Mouse (Mus musculus) hindbrain, postnatal 0 days (tissue): ENCODE data around the gene 4933405L10Rik. TPM values are rescaled to one million over a fixed set of nuclear protein-coding genes. Genes with fewer than 3 reads are reported as not detected.

Experiments used
- ATAC-seq: fragments of 200-750 bp; cut with Nextera tagmentation; 2 replicates; pipeline ENCODE4 v1.8.0; 2017; ENCODE audit warnings: mild to moderate bottlenecking, moderate TSS enrichment, moderate library complexity
- DNase-seq: peaks from one replicate; pipeline ENCODE4 v3.0.0-alpha.2; 2015; ENCODE audit warnings: low spot score
- H3K27ac ChIP-seq: fragments of 300-500 bp; sonication (generic); 2 replicates; pipeline ENCODE4 v1.5.1; 2014; ENCODE audit warnings: mild to moderate bottlenecking
- H3K27me3 ChIP-seq: fragments of 300-500 bp; sonication (generic); 2 replicates; pipeline ENCODE4 v1.6.1; 2014; ENCODE audit warnings: low read length, mixed read lengths; ENCODE audit not compliant: insufficient read depth
- H3K36me3 ChIP-seq: fragments of 300-500 bp; sonication (generic); 2 replicates; pipeline ENCODE4 v1.6.1; 2014; ENCODE audit warnings: low read length, mixed read lengths; ENCODE audit not compliant: insufficient read depth
- H3K4me1 ChIP-seq: fragments of 300-500 bp; sonication (generic); 2 replicates; pipeline ENCODE4 v1.6.1; 2014; ENCODE audit warnings: antibody characterized with exemption, low read length, mixed read lengths; ENCODE audit not compliant: insufficient read depth
- H3K4me2 ChIP-seq: fragments of 300-500 bp; sonication (generic); 2 replicates; pipeline ENCODE4 v1.6.1; 2014; ENCODE audit warnings: low read depth, mild to moderate bottlenecking, low read length, moderate library complexity, mixed read lengths
- H3K4me3 ChIP-seq: fragments of 300-500 bp; sonication (generic); 2 replicates; pipeline ENCODE4 v1.5.1; 2014; ENCODE audit warnings: low read length
- H3K9ac ChIP-seq: fragments of 300-500 bp; sonication (generic); replicated peaks from 2 replicates; pipeline ENCODE4 v1.6.1; 2014; ENCODE audit warnings: mild to moderate bottlenecking, low read length, moderate library complexity, mixed read lengths
- H3K9me3 ChIP-seq: fragments of 300-500 bp; sonication (generic); 2 replicates; pipeline ENCODE4 v1.6.1; 2016; ENCODE audit warnings: low read length, mixed read lengths
- CTCF ChIP-seq: IDR thresholded peaks from 2 replicates; pipeline ENCODE4 v1.5.1; 2016; ENCODE audit warnings: antibody characterized with exemption, control low read depth, low read depth
- WGBS: fragments of 180-500 bp; shearing (Covaris S2); extraction: QIAGEN DNeasy Blood & Tissue Kit; methylation state at CpG from one replicate; pipeline ENCODE4 v1.1.7; 2014; 5-methylcytosine and 5-hydroxymethylcytosine counted together
- polyA plus RNA-seq: library from polyadenylated mRNA; unstranded; fragments of >200 nt; fragmentation: Nextera tagmentation; extraction: Ambion mirVana; gene quantifications from 2 replicates; pipeline ENCODE4 v1.2.1, GENCODE M21; 2015
- total RNA-seq: library from RNA; depleted of rRNA; stranded (reverse); fragments of >200 nt; gene quantifications from 2 replicates; pipeline ENCODE4 v1.2.3, GENCODE M21; 2014; rRNA removed

4933405L10Rik gene
- total RNA-seq (not detected in 2 replicates), polyA plus RNA-seq (0.38 and 0.42 TPM in 2 replicates)

DNA sequence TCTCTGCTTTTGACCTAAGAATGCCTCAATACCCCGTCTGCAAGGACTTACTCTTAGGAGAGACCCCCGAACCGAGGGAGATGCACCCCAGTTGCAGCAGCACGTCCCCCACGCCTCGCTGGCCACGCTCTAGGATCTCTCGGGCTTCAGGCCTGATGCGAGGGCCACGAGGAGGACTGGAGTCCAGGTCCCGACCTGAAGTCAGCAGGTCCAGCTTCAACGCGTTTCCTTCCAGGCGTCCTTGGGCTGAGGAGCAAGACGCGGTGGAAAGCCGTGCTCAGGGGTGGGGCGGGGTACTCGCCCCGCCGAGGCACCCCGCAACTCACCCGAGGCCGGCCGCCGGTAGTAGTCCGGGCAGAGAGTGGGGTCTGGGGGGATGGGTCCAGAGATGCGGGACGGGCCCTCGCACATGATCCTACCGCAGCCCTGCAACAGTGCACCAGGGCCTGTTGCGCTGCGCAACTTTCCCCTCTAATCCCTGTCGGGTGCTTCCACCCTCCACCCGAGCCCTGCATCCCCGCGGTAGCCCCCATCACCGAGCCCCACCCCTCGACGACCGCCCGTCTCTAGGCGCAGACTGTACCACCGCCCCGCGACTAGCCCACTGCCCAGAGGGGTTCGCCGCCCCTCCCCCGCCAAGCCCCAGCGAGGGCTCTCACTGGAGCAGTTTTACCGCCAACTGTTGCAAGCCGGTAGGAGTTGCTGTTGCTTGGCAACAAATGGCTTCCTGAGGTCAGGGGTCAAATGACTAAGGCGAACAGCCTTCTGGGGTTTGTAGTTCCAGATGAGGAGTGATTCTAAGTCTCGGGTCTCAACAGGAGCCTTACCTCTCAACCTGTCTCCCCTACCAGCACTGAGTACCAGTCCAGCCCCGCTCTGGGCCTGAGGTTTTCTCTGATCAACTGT is at the start of gene 4933405L10Rik, which contains the start of gene Enkd1:
4933405L10Rik (plus strand) TSS at position 158 of the 906 bp plus-strand sequence.
Enkd1 (minus strand) TSS at position 713 of the 906 bp plus-strand sequence.
- H3K4me2 ChIP-seq = peak within 1 kb of the TSS; percentile 99
- no peaks in the 10 kb centered on the region for H3K9me3 ChIP-seq
- ATAC-seq (peak; percentile 84), DNase-seq (peak; percentile 98)
- no peaks in the 10 kb centered on the region for H3K27me3 ChIP-seq
- H3K27ac ChIP-seq = peak within 1 kb of the TSS; percentile 12; the same call in 1 of the 2 replicates
- H3K9ac ChIP-seq = peak within 1 kb of the TSS; percentile 59
- H3K4me3 ChIP-seq = peak within 1 kb of the TSS; percentile 74
- no peak for TF ChIP-seq CTCF
- peaks cover 13% of the 10 kb centered on the region; the same call in 1 of the 2 replicates for H3K4me1 ChIP-seq
- H3K36me3 ChIP-seq = 0 out of 2 replicates have a peak, but pooled peaks cover 4% of the 10 kb centered on the region
- under 1% methylated on average over 54 of the region's 55 CpGs for WGBS

DNA sequence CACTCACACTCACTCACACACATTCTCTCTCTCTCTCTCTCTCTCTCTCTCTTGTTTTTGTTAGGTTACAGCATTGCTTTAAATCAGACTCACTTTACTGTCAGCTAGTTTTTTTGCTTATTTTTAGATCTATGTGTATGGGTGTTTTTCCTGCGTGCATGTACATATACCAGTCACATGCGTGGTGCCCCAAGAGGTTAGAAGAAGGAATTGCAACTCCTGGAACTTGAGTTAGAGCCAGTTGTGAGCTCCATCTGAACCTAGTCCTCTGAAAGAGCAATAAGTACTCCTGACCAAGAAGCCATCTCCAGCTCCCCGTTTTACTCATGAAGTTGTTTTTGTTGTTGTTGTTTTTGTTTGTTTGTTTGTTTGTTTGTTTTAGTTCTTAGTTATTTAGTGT is 46.3 kb upstream of the 4933405L10Rik start:
- Histone ChIP-seq H3K4me3 (no peak overlapping the region), H3K9ac (no peak overlapping the region), H3K4me2 (no peak overlapping the region), H3K9me3 (no peaks in the 10 kb centered on the region), H3K27me3 (no peaks in the 10 kb centered on the region), H3K36me3 (peaks cover 14% of the 10 kb centered on the region), H3K4me1 (no peaks in the 10 kb centered on the region), H3K27ac (no peak overlapping the region)
- ATAC-seq (no peak), DNase-seq (peak; percentile 68)
- TF ChIP-seq CTCF = peak; percentile 64
- WGBS = 82% methylated on average over 3 of the region's 3 CpGs

DNA sequence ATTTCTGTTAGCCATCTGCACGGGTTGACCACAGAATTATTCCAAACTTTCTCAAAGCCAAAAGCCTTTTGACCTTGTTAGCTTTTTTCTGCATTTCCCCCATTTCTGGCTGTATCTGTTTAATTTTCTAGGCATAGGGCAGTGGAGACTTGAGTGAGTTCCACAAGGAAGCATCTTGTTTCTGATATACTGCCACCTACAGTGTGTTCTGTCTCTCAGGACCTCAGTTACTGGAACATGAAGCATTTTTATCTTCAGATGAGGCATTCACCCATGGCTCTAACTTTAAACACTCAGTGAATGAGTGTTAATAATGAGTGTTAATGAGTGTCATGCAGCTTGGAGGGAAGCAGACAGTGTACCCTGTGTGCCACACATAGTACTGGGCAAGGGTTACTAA is 29.6 kb upstream of the 4933405L10Rik start:
- DNase-seq = no peak
- H3K9ac ChIP-seq = no peak overlapping the region

DNA sequence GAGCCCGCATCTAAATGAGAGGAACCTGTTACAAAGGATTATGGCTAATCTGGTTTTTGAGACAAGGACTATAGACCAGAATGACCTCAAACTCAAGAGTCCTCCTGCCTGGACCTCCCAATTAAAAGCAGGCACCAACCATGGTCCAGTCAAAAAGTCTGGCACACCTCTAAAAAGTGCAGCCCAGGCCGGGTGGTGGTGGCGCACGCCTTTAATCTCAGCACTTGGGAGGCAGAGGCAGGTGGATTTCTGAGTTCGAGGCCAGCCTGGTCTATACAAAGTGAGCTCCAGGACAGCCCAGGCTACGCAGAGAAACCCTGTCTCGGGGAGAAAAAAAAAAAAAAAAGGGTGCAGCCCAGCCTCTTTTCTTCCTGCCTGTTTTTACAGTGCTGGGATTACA is 22.1 kb upstream of the 4933405L10Rik start:
- ATAC-seq (no peak), DNase-seq (no peak)
- Histone ChIP-seq H3K4me2 (no peak overlapping the region), H3K9me3 (no peaks in the 10 kb centered on the region), H3K4me3 (no peak overlapping the region), H3K36me3 (peaks cover 36% of the 10 kb centered on the region), H3K27me3 (no peaks in the 10 kb centered on the region), H3K4me1 (no peaks in the 10 kb centered on the region), H3K9ac (no peak overlapping the region), H3K27ac (no peak overlapping the region)
- WGBS = 88% methylated on average over 7 of the region's 7 CpGs
- TF ChIP-seq CTCF = no peak

More for the DNA sequence above, 29.6 kb upstream of the 4933405L10Rik start:
- peak; percentile 41 for TF ChIP-seq CTCF
- peaks cover 76% of the 10 kb centered on the region for H3K36me3 ChIP-seq
- WGBS = 93% methylated on average over 1 of the region's 1 CpGs
- H3K4me3 ChIP-seq = no peak overlapping the region
- no peaks in the 10 kb centered on the region for H3K27me3 ChIP-seq
- no peak for ATAC-seq
- no peaks in the 10 kb centered on the region for H3K9me3 ChIP-seq
- H3K4me1 ChIP-seq = no peaks in the 10 kb centered on the region
- H3K27ac ChIP-seq = no peak overlapping the region
- H3K4me2 ChIP-seq = no peak overlapping the region

DNA sequence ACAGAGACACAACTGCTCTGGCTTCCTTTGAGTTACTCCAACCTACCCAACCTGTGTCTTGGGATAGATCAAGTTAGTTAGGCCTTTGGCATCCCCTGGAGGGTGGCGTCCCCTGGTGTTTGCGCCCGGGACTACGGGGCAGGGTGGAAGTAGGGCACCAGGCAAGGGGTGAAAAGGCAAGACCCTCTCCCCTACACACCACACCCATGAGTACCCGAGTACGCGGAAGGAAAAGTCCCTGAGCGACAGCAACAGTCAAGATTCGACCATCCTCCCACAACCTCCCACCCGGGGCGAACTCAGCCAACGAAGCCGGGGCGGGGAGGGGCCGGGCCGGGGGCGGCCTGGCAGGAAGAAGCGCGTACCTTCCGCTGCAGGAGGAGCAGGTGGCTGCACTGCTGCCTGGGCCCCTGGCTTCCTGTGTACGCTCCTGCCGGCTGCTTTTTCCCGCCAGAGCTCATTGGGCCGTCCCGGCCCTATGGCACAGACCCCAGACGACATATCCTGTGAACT is 21.6 kb upstream of the 4933405L10Rik start, which contains the start of gene Carmil2:
Carmil2 (plus strand) TSS at position 479 of the 513 bp plus-strand sequence.
- Histone ChIP-seq H3K36me3 (peaks cover 30% of the 10 kb centered on the region), H3K9me3 (no peaks in the 10 kb centered on the region), H3K4me3 (no peak within 1 kb of the TSS), H3K27ac (no peak within 1 kb of the TSS), H3K9ac (no peak within 1 kb of the TSS), H3K27me3 (no peaks in the 10 kb centered on the region), H3K4me2 (peak within 1 kb of the TSS; percentile 36), H3K4me1 (no peaks in the 10 kb centered on the region)
- no peak for DNase-seq
- WGBS = 16% methylated on average over 26 of the region's 26 CpGs
- peak; percentile 41; the same call in 1 of the 2 replicates for ATAC-seq
- peak; percentile 72 for TF ChIP-seq CTCF

DNA sequence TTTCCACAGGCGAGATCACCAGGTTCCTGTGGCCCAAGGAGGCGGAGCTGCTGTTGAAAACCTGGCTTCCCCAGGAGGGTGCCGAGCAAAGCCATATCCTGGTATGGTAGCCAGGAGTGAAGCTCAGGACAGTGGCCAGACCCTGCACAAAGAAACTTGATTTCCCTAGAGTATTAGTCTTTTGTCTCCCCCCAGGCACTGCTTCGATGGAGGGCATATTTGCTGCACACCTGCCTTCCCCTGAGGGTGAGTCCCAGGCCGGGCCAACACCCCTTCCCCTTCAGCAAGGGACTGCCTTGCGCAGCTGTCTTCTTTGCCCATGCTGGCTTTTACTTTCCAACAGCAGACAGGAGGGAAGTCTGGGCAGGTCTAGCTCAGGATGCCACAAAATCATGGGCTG is 20.9 kb upstream of the 4933405L10Rik start:
- ATAC-seq (no peak), DNase-seq (no peak)
- H3K9me3 ChIP-seq = no peaks in the 10 kb centered on the region
- no peak overlapping the region for H3K27ac ChIP-seq
- H3K4me1 ChIP-seq = no peaks in the 10 kb centered on the region
- no peak overlapping the region for H3K4me3 ChIP-seq
- H3K36me3 ChIP-seq = peaks cover 23% of the 10 kb centered on the region
- TF ChIP-seq CTCF = no peak
- 58% methylated on average over 6 of the region's 6 CpGs for WGBS
- H3K27me3 ChIP-seq = no peaks in the 10 kb centered on the region
- no peak overlapping the region for H3K4me2 ChIP-seq
- no peak overlapping the region for H3K9ac ChIP-seq
